Mouse (Mus musculus): ENCODE measurements around the gene Olfr1414. TPM values are rescaled to one million over a fixed set of nuclear protein-coding genes. Genes with fewer than 3 reads are reported as not detected.

Olfr1414 gene
- total RNA-seq, 2 experiments from 2014 or later: not detected

Small RNA genes lying within 50 kb of the gene (microRNA-seq; reads per million reads assigned to microRNA genes)
- 9.1 reads per million, percentile 28 among the genes with 10 or more reads in this experiment for gene Mir6900

Other genes with a start within 250 kb of the Olfr1414 start
- gene Ndufa10, start 44.8 kb downstream of the Olfr1414 start, total RNA-seq (2021): 100 to 1,000 TPM; 217 to 221 TPM
- not detected for gene Olfr1416, start 33.5 kb downstream of the Olfr1414 start, total RNA-seq (2021)
- not detected for gene Olfr1415, start 22.6 kb downstream of the Olfr1414 start, total RNA-seq (2021)
- gene Olfr1413, start 52.7 kb upstream of the Olfr1414 start, total RNA-seq (2021): not detected
- not detected for gene Olfr1412, start 67.1 kb upstream of the Olfr1414 start, total RNA-seq (2021)
- not detected for gene Olfr1411, start 75.8 kb upstream of the Olfr1414 start, total RNA-seq (2021)
- gene Olfr1410, start 87.1 kb upstream of the Olfr1414 start, total RNA-seq (2021): not detected
- gene Olfr12, start 99.1 kb upstream of the Olfr1414 start, total RNA-seq (2021): not detected
- gene Cops9, start 123.3 kb upstream of the Olfr1414 start, total RNA-seq (2021): 100 to 1,000 TPM; 233 to 246 TPM
- gene Otos, start 130.2 kb upstream of the Olfr1414 start, total RNA-seq (2021): not detected